Mouse (Mus musculus): Measurements from ENCODE around the gene Rhpn2.

- TF ChIP-seq GATA1 (IDR thresholded peaks at IDR 0.05; ENCODE audit: borderline replicate concordance, low read length) (no peak), FLI1 (IDR thresholded peaks at IDR 0.05; ENCODE audit: low read length) (no peak)
Observed at GRCm38 (mm10) chr7:35435266-35435665, 101.3 kb downstream of the Rhpn2 start.

Data from megakaryocyte, embryonic 14.5 days (primary cell).